Mouse (Mus musculus) embryo, embryonic 10.5 days (tissue): ENCODE results near the gene Mier2.

Experiments
- DNase-seq: peaks from one replicate; pipeline ENCODE4 v3.0.0-alpha.2; 2015; ENCODE audit warnings: low spot score

Gene Mier2

GRCm38 (mm10) chr10:79554330-79555237 is at the start of gene Mier2:
Gene Mier2 (minus strand): TSS chr10:79555199.
- peak; percentile 78 for DNase-seq

- DNase-seq: no peak
Measured at GRCm38 (mm10) chr10:79597936-79598230, 42.9 kb upstream of the Mier2 start.

GRCm38 (mm10) chr10:79597051-79597935 is 42.3 kb upstream of the Mier2 start:
- DNase-seq: no peak

- DNase-seq: no peak
Measured at GRCm38 (mm10) chr10:79595590-79595929, 40.6 kb upstream of the Mier2 start.

GRCm38 (mm10) chr10:79594872-79595589 is 40.0 kb upstream of the Mier2 start:
- DNase-seq: peak; percentile 92

- no peak for DNase-seq
Measured at GRCm38 (mm10) chr10:79594111-79594510, 39.1 kb upstream of the Mier2 start.

GRCm38 (mm10) chr10:79590702-79591101 is 35.7 kb upstream of the Mier2 start:
- no peak for DNase-seq

GRCm38 (mm10) chr10:79587752-79588126 is 32.7 kb upstream of the Mier2 start:
- no peak for DNase-seq

GRCm38 (mm10) chr10:79587061-79587751 is 32.2 kb upstream of the Mier2 start, which contains the start of gene Theg:
Gene Theg (minus strand): TSS chr10:79587331.
- no peak for DNase-seq

- DNase-seq: no peak
Measured at GRCm38 (mm10) chr10:79586243-79586642, 31.2 kb upstream of the Mier2 start.

GRCm38 (mm10) chr10:79585723-79586122 is 30.7 kb upstream of the Mier2 start:
- DNase-seq: no peak

- DNase-seq: no peak
Measured at GRCm38 (mm10) chr10:79585136-79585535, 30.1 kb upstream of the Mier2 start.

- no peak for DNase-seq
Measured at GRCm38 (mm10) chr10:79584426-79584825, 29.4 kb upstream of the Mier2 start.

- DNase-seq: no peak
Measured at GRCm38 (mm10) chr10:79584021-79584420, 29.0 kb upstream of the Mier2 start.

GRCm38 (mm10) chr10:79581501-79581900 is 26.5 kb upstream of the Mier2 start:
- no peak for DNase-seq

- peak; percentile 80 for DNase-seq
Measured at GRCm38 (mm10) chr10:79580811-79581210, 25.8 kb upstream of the Mier2 start.

- no peak for DNase-seq
Measured at GRCm38 (mm10) chr10:79580356-79580755, 25.4 kb upstream of the Mier2 start.

- no peak for DNase-seq
Measured at GRCm38 (mm10) chr10:79579781-79580180, 24.8 kb upstream of the Mier2 start.

- no peak for DNase-seq
Measured at GRCm38 (mm10) chr10:79578891-79579290, 23.9 kb upstream of the Mier2 start.

- DNase-seq: no peak
Measured at GRCm38 (mm10) chr10:79578276-79578675, 23.3 kb upstream of the Mier2 start.

GRCm38 (mm10) chr10:79577376-79577775 is 22.4 kb upstream of the Mier2 start:
- no peak for DNase-seq

- no peak for DNase-seq
Measured at GRCm38 (mm10) chr10:79575754-79576153, 20.8 kb upstream of the Mier2 start.
